Mouse (Mus musculus) G1E (cell line): ENCODE measurements around the gene Ifna16. TPM values are rescaled to one million over a fixed set of nuclear protein-coding genes. Genes with fewer than 3 reads are reported as not detected.

Experiments used
- ATAC-seq: 2 replicates; pipeline ENCODE4 v1.8.0; 2016; ENCODE audit warnings: mild to moderate bottlenecking; ENCODE audit not compliant: insufficient number of reproducible peaks, poor library complexity, low FRiP score, severe bottlenecking; ENCODE audit errors: extremely low read depth
- DNase-seq: peaks from one replicate; pipeline ENCODE4 v3.0.0; 2012; ENCODE audit warnings: low spot score
- H3K27me3 ChIP-seq: 2 replicates; pipeline ENCODE4 v1.6.1; 2012; ENCODE audit warnings: mild to moderate bottlenecking, low read length, inconsistent platforms; ENCODE audit not compliant: insufficient read depth
- H3K36me3 ChIP-seq: replicated peaks from 2 replicates; pipeline ENCODE3; 2012; ENCODE audit warnings: mild to moderate bottlenecking, inconsistent platforms
- H3K4me1 ChIP-seq: 2 replicates; pipeline ENCODE4 v1.6.1; 2012; ENCODE audit warnings: low read depth, low read length, inconsistent platforms, mixed read lengths; ENCODE audit not compliant: insufficient read depth
- H3K4me3 ChIP-seq: 2 replicates; pipeline ENCODE4 v1.5.1; 2012; ENCODE audit warnings: low read depth, mild to moderate bottlenecking, inconsistent platforms, low read length, moderate library complexity, mixed read lengths
- H3K9me3 ChIP-seq: replicated peaks from 2 replicates; pipeline ENCODE4 v1.6.1; 2012; ENCODE audit warnings: inconsistent platforms
- CTCF ChIP-seq: IDR thresholded peaks from 2 replicates; pipeline ENCODE4 v1.5.1; 2012; ENCODE audit warnings: low read depth, low read length, inconsistent platforms, mixed read lengths
- GATA1 ChIP-seq: IDR thresholded peaks from 2 replicates; pipeline ENCODE4 v1.6.1; 2012; ENCODE audit warnings: borderline replicate concordance, low read length, inconsistent platforms, mixed read lengths
- GATA2 ChIP-seq: IDR thresholded peaks from 2 replicates; pipeline ENCODE4 v1.6.1; 2012; ENCODE audit warnings: low read depth, low read length, inconsistent platforms, borderline replicate concordance
- POLR2AphosphoS5 ChIP-seq: IDR thresholded peaks from 2 replicates; pipeline ENCODE4 v1.6.1; 2012; ENCODE audit warnings: low read depth, low read length, inconsistent platforms; ENCODE audit not compliant: insufficient replicate concordance
- TAL1 ChIP-seq: conservative IDR thresholded peaks from 2 replicates; pipeline ENCODE4 v1.6.1; 2012; ENCODE audit warnings: low read depth, low read length, inconsistent platforms, mixed read lengths
- polyA plus RNA-seq: library from polyadenylated mRNA; stranded (reverse); fragments of >175 nt; gene quantifications from 2 replicates; pipeline ENCODE4 v1.2.3, GENCODE M21; 2012
- total RNA-seq, 2 experiments: library from RNA; stranded (forward) in 1 of 2; stranded (reverse) in 1 of 2; fragments of 200-1000 nt in 1 of 2; fragments of >200 nt in 1 of 2; fragmentation: Nextera tagmentation in 1 of 2; gene quantifications; 2 replicates each; pipeline ENCODE4 v1.2.3; 2014 to 2017

The Ifna16 gene
- total and polyA plus RNA-seq, 3 experiments = not detected

DNA sequence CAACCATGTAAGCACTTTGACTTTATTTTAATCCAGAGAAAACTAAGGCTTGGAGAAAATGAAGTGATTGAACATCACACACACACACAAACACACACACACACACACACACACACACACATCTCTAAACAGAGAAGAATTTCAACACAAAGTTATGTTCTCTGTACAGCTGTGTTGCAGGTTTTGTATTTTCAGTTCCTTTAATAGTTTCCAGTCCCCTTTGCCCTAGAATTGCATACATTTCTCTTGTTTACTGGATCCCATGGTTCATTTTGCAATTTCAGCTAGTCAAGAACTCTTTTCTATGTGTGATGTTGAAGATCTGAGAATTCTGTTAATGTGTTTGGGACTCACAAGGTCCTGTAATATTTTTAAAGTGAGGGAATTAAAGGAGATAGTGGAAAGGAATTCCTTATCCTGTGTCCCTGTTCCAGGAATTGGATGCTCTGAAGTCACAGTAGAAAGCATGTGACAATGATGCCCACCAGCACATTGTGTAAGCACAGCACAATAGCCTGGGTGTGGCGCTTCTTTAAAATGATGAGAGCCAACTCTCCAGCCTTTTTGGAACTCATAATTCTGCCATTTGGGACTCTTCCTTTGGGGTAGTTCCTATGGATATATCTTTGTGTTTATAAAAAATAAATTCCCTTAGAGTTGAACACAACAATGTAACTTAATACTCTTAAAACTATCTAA is 30.6 kb upstream of the Ifna16 start:
- ATAC-seq (no peak), DNase-seq (no peak)
- Histone ChIP-seq H3K4me1 (peaks cover 4% of the 10 kb centered on the region; the same call in 1 of the 2 replicates), H3K9me3 (no peaks in the 10 kb centered on the region), H3K4me3 (no peak overlapping the region), H3K36me3 (peaks cover 8% of the 10 kb centered on the region), H3K27me3 (peaks cover 2% of the 10 kb centered on the region; the same call in 1 of the 2 replicates)
- TF ChIP-seq CTCF (no peak), GATA1 (no peak), GATA2 (no peak), POLR2AphosphoS5 (no peak), TAL1 (no peak)

DNA sequence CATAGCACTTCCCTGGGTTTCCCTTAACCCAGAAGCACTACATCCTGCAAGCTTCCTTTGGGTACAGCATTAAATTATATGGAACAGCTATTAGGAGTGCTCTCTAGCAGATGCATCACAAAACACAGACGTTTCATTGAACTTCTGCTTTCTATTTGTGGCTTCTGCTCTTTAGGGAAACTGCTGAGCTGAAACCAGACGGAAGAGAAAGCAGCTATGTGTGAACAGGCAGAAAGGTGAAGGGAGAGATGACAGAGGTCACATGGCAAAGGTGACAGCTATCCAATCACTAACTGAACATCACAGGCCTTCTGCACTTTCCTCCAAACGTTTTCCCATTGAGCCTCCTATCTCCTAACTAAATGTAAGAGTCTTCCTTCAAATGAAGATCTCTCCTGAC is 29.2 kb upstream of the Ifna16 start:
- peaks cover 4% of the 10 kb centered on the region; the same call in 1 of the 2 replicates for H3K4me1 ChIP-seq
- peaks cover 8% of the 10 kb centered on the region for H3K36me3 ChIP-seq
- peaks cover 3% of the 10 kb centered on the region; the same call in 1 of the 2 replicates for H3K27me3 ChIP-seq
- DNase-seq = no peak
- H3K4me3 ChIP-seq = no peak overlapping the region
- no peak for ATAC-seq
- no peaks in the 10 kb centered on the region for H3K9me3 ChIP-seq
- TF ChIP-seq CTCF (no peak), POLR2AphosphoS5 (no peak), GATA1 (no peak), GATA2 (no peak), TAL1 (no peak)

DNA sequence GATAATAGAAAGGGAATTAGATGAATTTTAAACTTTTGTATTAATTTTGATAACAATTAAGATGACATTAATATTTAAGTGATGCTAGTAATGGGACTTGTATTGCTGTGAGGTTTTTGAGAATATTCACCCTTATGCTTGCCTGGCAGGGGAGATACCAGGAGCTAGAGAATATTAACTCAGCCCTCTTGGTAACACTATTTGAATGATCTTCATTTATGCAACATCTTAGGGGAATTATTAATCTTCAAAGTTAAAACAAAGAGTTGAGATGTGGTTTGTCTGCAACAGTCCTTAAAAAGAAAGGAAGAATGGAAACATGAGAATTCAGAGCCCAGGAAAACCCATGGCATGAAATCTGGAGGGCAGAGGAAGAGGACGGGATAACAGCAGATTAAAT is 22.6 kb upstream of the Ifna16 start:
- DNase-seq (no peak), ATAC-seq (no peak)
- TF ChIP-seq GATA1 (no peak), POLR2AphosphoS5 (no peak), TAL1 (no peak), GATA2 (no peak), CTCF (no peak)
- Histone ChIP-seq H3K27me3 (peaks cover 23% of the 10 kb centered on the region), H3K36me3 (no peaks in the 10 kb centered on the region), H3K4me3 (no peak overlapping the region), H3K4me1 (no peaks in the 10 kb centered on the region), H3K9me3 (no peaks in the 10 kb centered on the region)

DNA sequence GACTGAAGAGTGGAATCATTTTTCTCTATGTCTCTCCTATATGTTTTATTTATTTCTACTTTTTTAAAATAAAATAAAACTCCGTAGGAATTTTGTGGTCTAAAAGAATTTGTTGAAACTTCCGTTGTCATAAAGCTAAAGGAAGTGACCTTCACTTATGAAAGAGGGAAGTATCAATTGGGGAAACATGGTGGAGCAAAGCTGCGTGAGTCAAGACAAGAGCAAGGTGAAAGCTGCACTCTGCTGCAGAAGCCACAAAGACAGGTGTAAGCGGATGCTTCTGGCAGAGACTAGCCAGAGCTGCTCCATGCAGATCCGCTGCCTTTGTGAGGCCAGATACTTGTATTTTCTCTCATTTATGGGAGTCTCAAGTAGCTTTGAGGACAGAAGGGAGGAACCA is 22.1 kb upstream of the Ifna16 start:
- H3K9me3 ChIP-seq = no peaks in the 10 kb centered on the region
- no peak for ATAC-seq
- H3K4me3 ChIP-seq = no peak overlapping the region
- H3K36me3 ChIP-seq = no peaks in the 10 kb centered on the region
- TF ChIP-seq CTCF (no peak), GATA1 (no peak), POLR2AphosphoS5 (no peak)
- no peak for DNase-seq
- no peaks in the 10 kb centered on the region for H3K4me1 ChIP-seq
- peaks cover 23% of the 10 kb centered on the region for H3K27me3 ChIP-seq

DNA sequence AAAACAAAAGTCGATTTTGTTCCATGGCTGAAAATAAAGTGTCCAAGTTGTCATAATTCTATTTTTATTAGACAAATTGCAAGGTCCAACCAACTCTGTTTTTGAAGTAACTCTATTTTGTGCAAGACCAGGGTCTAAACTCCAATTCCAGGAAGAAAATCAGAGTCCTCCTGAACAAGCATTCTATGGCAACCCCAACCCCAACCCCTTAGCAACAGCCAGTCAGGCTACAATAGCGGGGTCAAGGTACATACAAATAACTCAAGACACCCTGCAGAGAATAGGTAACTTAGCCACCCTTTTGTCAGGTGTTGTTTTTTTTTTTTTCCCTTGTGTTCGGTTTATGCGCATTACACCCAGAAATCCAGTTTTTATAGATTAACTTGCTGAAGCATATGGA is 21.0 kb upstream of the Ifna16 start:
- DNase-seq (no peak), ATAC-seq (no peak)
- peaks cover 23% of the 10 kb centered on the region for H3K27me3 ChIP-seq
- H3K9me3 ChIP-seq = no peaks in the 10 kb centered on the region
- no peak overlapping the region for H3K4me3 ChIP-seq
- no peaks in the 10 kb centered on the region for H3K4me1 ChIP-seq
- no peak for TF ChIP-seq POLR2AphosphoS5
- no peak for TF ChIP-seq TAL1
- TF ChIP-seq GATA1 = no peak
- no peak for TF ChIP-seq CTCF
- no peak for TF ChIP-seq GATA2
- no peaks in the 10 kb centered on the region for H3K36me3 ChIP-seq

DNA sequence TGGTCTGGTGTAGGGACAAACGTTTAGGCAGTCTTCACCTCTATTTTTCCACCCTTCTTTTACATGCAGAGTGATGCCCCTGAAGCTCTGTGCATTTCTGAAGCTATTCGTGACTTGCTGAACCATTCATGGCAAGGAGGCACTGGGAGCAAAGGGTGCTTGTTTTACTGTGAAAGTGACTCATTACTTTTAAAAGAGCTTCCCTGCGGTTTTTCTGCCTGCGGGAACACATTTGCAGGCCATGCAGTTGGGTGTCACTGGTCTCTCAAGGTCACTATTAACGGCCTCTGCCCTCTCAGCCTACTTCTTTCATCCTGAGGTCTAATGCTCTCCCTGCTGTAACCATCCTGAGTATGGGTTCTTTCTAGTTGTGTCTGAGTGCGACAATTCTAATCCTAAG is 20.4 kb upstream of the Ifna16 start:
- DNase-seq (no peak), ATAC-seq (no peak)
- TF ChIP-seq CTCF (no peak), TAL1 (no peak), GATA2 (no peak), POLR2AphosphoS5 (no peak), GATA1 (no peak)
- Histone ChIP-seq H3K4me3 (no peak overlapping the region), H3K4me1 (no peaks in the 10 kb centered on the region), H3K9me3 (no peaks in the 10 kb centered on the region), H3K27me3 (peaks cover 21% of the 10 kb centered on the region), H3K36me3 (no peaks in the 10 kb centered on the region)
